Mouse (Mus musculus): ENCODE data around the gene Lrch1. TPM values are rescaled to one million over a fixed set of nuclear protein-coding genes. Genes with fewer than 3 reads are reported as not detected.

Gene Lrch1
- total RNA-seq, 1 experiment, result 3.3 TPM

GRCm38 (mm10) chr14:74787717-74788116 lies 160.0 kb downstream of the Lrch1 start:
- Histone ChIP-seq H3K4me1 (ENCODE audit: control insufficient read depth in 2 of 2, insufficient read depth in 2 of 2, low read length in 2 of 2, poor library complexity in 1 of 2) (no peaks in the 10 kb centered on the region), H3K4me3 (ENCODE audit: insufficient read depth in 1 of 2, low read depth in 1 of 2, low read length in 2 of 2, poor library complexity in 1 of 2, severe bottlenecking in 1 of 2) (no peak overlapping the region), H3K27ac (ENCODE audit: insufficient read depth, low read depth, low read length, poor library complexity, severe bottlenecking) (no peak overlapping the region), H3K9ac (ENCODE audit: insufficient read depth, low read depth, low read length, poor library complexity, severe bottlenecking) (no peak overlapping the region), H3K9me3 (ENCODE audit: control insufficient read depth, insufficient read depth, low read depth, low read length) (no peaks in the 10 kb centered on the region), H3K36me3 (ENCODE audit: control insufficient read depth, insufficient read depth, low read length, poor library complexity, severe bottlenecking) (peaks cover 3% of the 10 kb centered on the region)
- TF ChIP-seq HCFC1 (IDR thresholded peaks at IDR 0.05; ENCODE audit: borderline replicate concordance, insufficient read depth, low read length) (no peak), MAFK (IDR thresholded peaks at IDR 0.05; ENCODE audit: insufficient read depth, low read depth, low read length) (no peak), ZC3H11A (IDR thresholded peaks at IDR 0.05; ENCODE audit: borderline replicate concordance, low read depth, low read length) (no peak), ZNF384 (IDR thresholded peaks at IDR 0.05; ENCODE audit: low read depth, low read length) (no peak), CHD2 (IDR thresholded peaks at IDR 0.05; ENCODE audit: low read depth, low read length) (no peak)
- no peak for DNase-seq (ENCODE audit: low read depth, low spot score)
- in situ Hi-C loops (cut with MboI; ENCODE audit: low sequenced_read_pairs in 2 of 2, unreplicated experiment in 2 of 2), result no loop called here

GRCm38 (mm10) chr14:74784243-74784934 lies 163.3 kb downstream of the Lrch1 start:
- no peak overlapping the region for H3K27ac ChIP-seq (ENCODE audit: insufficient read depth, low read depth, low read length, poor library complexity, severe bottlenecking)
- in situ Hi-C loops (cut with MboI; ENCODE audit: low sequenced_read_pairs in 2 of 2, unreplicated experiment in 2 of 2), result no loop called here
- H3K4me3 ChIP-seq (ENCODE audit: insufficient read depth in 1 of 2, low read depth in 1 of 2, low read length in 2 of 2, poor library complexity in 1 of 2, severe bottlenecking in 1 of 2), result no peak overlapping the region
- no peak for DNase-seq (ENCODE audit: low read depth, low spot score)
- H3K36me3 ChIP-seq (ENCODE audit: control insufficient read depth, insufficient read depth, low read length, poor library complexity, severe bottlenecking), result peaks cover 3% of the 10 kb centered on the region
- H3K9ac ChIP-seq (ENCODE audit: insufficient read depth, low read depth, low read length, poor library complexity, severe bottlenecking), result no peak overlapping the region
- no peaks in the 10 kb centered on the region for H3K9me3 ChIP-seq (ENCODE audit: control insufficient read depth, insufficient read depth, low read depth, low read length)
- TF ChIP-seq CHD2 (IDR thresholded peaks at IDR 0.05; ENCODE audit: low read depth, low read length), result no peak
- no peak for TF ChIP-seq MAFK (IDR thresholded peaks at IDR 0.05; ENCODE audit: insufficient read depth, low read depth, low read length)
- no peak for TF ChIP-seq ZC3H11A (IDR thresholded peaks at IDR 0.05; ENCODE audit: borderline replicate concordance, low read depth, low read length)
- TF ChIP-seq HCFC1 (IDR thresholded peaks at IDR 0.05; ENCODE audit: borderline replicate concordance, insufficient read depth, low read length), result no peak
- no peak for TF ChIP-seq ZNF384 (IDR thresholded peaks at IDR 0.05; ENCODE audit: low read depth, low read length)
- H3K4me1 ChIP-seq (ENCODE audit: control insufficient read depth in 2 of 2, insufficient read depth in 2 of 2, low read length in 2 of 2, poor library complexity in 1 of 2), result no peaks in the 10 kb centered on the region

GRCm38 (mm10) chr14:74774046-74774619 lies 173.5 kb downstream of the Lrch1 start:
- DNase-seq (ENCODE audit: low read depth, low spot score), result no peak
- no peak overlapping the region for H3K4me3 ChIP-seq (ENCODE audit: insufficient read depth in 1 of 2, low read depth in 1 of 2, low read length in 2 of 2, poor library complexity in 1 of 2, severe bottlenecking in 1 of 2)
- H3K4me1 ChIP-seq (ENCODE audit: control insufficient read depth in 2 of 2, insufficient read depth in 2 of 2, low read length in 2 of 2, poor library complexity in 1 of 2), result no peaks in the 10 kb centered on the region
- H3K9ac ChIP-seq (ENCODE audit: insufficient read depth, low read depth, low read length, poor library complexity, severe bottlenecking), result no peak overlapping the region
- H3K9me3 ChIP-seq (ENCODE audit: control insufficient read depth, insufficient read depth, low read depth, low read length), result no peaks in the 10 kb centered on the region
- H3K27ac ChIP-seq (ENCODE audit: insufficient read depth, low read depth, low read length, poor library complexity, severe bottlenecking), result no peak overlapping the region
- peaks cover 2% of the 10 kb centered on the region; the same call in 1 of the 2 replicates for H3K36me3 ChIP-seq (ENCODE audit: control insufficient read depth, insufficient read depth, low read length, poor library complexity, severe bottlenecking)
- TF ChIP-seq MAFK (IDR thresholded peaks at IDR 0.05; ENCODE audit: insufficient read depth, low read depth, low read length), result no peak
- no peak for TF ChIP-seq CHD2 (IDR thresholded peaks at IDR 0.05; ENCODE audit: low read depth, low read length)
- no peak for TF ChIP-seq ZNF384 (IDR thresholded peaks at IDR 0.05; ENCODE audit: low read depth, low read length)
- no peak for TF ChIP-seq ZC3H11A (IDR thresholded peaks at IDR 0.05; ENCODE audit: borderline replicate concordance, low read depth, low read length)
- no peak for TF ChIP-seq HCFC1 (IDR thresholded peaks at IDR 0.05; ENCODE audit: borderline replicate concordance, insufficient read depth, low read length)
- in situ Hi-C loops (cut with MboI; ENCODE audit: low sequenced_read_pairs in 2 of 2, unreplicated experiment in 2 of 2), result loop anchor here (25.0 kb wide), 1 partner anchor 213 kb away; no protein-coding TSS in a partner anchor

GRCm38 (mm10) chr14:74767892-74768291 lies 179.8 kb downstream of the Lrch1 start:
- no peak overlapping the region for H3K4me3 ChIP-seq (ENCODE audit: insufficient read depth in 1 of 2, low read depth in 1 of 2, low read length in 2 of 2, poor library complexity in 1 of 2, severe bottlenecking in 1 of 2)
- H3K27ac ChIP-seq (ENCODE audit: insufficient read depth, low read depth, low read length, poor library complexity, severe bottlenecking), result no peak overlapping the region
- no peaks in the 10 kb centered on the region for H3K9me3 ChIP-seq (ENCODE audit: control insufficient read depth, insufficient read depth, low read depth, low read length)
- in situ Hi-C loops (cut with MboI; ENCODE audit: low sequenced_read_pairs in 2 of 2, unreplicated experiment in 2 of 2), result loop anchor here (25.0 kb wide), 1 partner anchor 219 kb away; no protein-coding TSS in a partner anchor
- TF ChIP-seq ZNF384 (IDR thresholded peaks at IDR 0.05; ENCODE audit: low read depth, low read length), result no peak
- H3K4me1 ChIP-seq (ENCODE audit: control insufficient read depth in 2 of 2, insufficient read depth in 2 of 2, low read length in 2 of 2, poor library complexity in 1 of 2), result no peaks in the 10 kb centered on the region
- DNase-seq (ENCODE audit: low read depth, low spot score), result no peak
- H3K9ac ChIP-seq (ENCODE audit: insufficient read depth, low read depth, low read length, poor library complexity, severe bottlenecking), result no peak overlapping the region
- peaks cover 2% of the 10 kb centered on the region; the same call in 1 of the 2 replicates for H3K36me3 ChIP-seq (ENCODE audit: control insufficient read depth, insufficient read depth, low read length, poor library complexity, severe bottlenecking)

All from ES-E14 (cell line).